Mouse (Mus musculus) heart, postnatal 0 days (tissue): ENCODE measurements at regions not wholly inside any gene's neighbourhood (a gene's known extent, or its start where the extent isn't known, plus 50 kb on each side); places are given as distances from the start of the nearest gene placed in this dataset.

Experiments used
- ATAC-seq: fragments of 200-750 bp; cut with Nextera tagmentation; 2 replicates; pipeline ENCODE4 v1.8.0; 2017; ENCODE audit warnings: low read depth, moderate number of reproducible peaks, moderate library complexity; ENCODE audit not compliant: insufficient read depth
- DNase-seq: peaks from one replicate; pipeline ENCODE4 v3.0.0-alpha.2; 2016; ENCODE audit warnings: low spot score
- H3K27ac ChIP-seq: fragments of 300-500 bp; sonication (generic); 2 replicates; pipeline ENCODE4 v1.5.1; 2014; ENCODE audit warnings: low read depth, mild to moderate bottlenecking
- H3K27me3 ChIP-seq: fragments of 300-500 bp; sonication (generic); 2 replicates; pipeline ENCODE4 v1.6.1; 2014; ENCODE audit warnings: low read length, mixed read lengths; ENCODE audit not compliant: control insufficient read depth, insufficient read depth
- H3K36me3 ChIP-seq: fragments of 300-500 bp; sonication (generic); replicated peaks from 2 replicates; pipeline ENCODE4 v1.6.1; 2014; ENCODE audit warnings: low read length, mixed read lengths; ENCODE audit not compliant: control insufficient read depth, insufficient read depth
- H3K4me1 ChIP-seq: fragments of 300-500 bp; sonication (generic); 2 replicates; pipeline ENCODE4 v1.6.1; 2014; ENCODE audit warnings: antibody characterized with exemption; ENCODE audit not compliant: control insufficient read depth, insufficient read depth
- H3K4me2 ChIP-seq: fragments of 300-500 bp; sonication (generic); 2 replicates; pipeline ENCODE4 v1.6.1; 2014; ENCODE audit warnings: low read depth, mild to moderate bottlenecking, low read length, moderate library complexity
- H3K4me3 ChIP-seq: fragments of 300-500 bp; sonication (generic); 2 replicates; pipeline ENCODE4 v1.5.1; 2014; ENCODE audit warnings: low read depth, low read length
- H3K9ac ChIP-seq: fragments of 300-500 bp; sonication (generic); replicated peaks from 2 replicates; pipeline ENCODE4 v1.6.1; 2014; ENCODE audit warnings: low read depth, low read length, mixed read lengths
- H3K9me3 ChIP-seq: fragments of 300-500 bp; sonication (generic); replicated peaks from 2 replicates; pipeline ENCODE4 v1.6.1; 2016; ENCODE audit warnings: low read length; ENCODE audit not compliant: control insufficient read depth
- CTCF ChIP-seq: IDR thresholded peaks from 2 replicates; pipeline ENCODE4 v1.5.1; 2016; ENCODE audit warnings: antibody characterized with exemption, control low read depth, low read depth
- EP300 ChIP-seq: IDR thresholded peaks from 2 replicates; pipeline ENCODE4 v1.6.1; 2016; ENCODE audit warnings: antibody characterized with exemption, low read depth
- WGBS: fragments of 180-500 bp; shearing (Covaris S2); extraction: QIAGEN DNeasy Blood & Tissue Kit; methylation state at CpG from one replicate; pipeline ENCODE4 v1.1.7; 2014; 5-methylcytosine and 5-hydroxymethylcytosine counted together

DNA sequence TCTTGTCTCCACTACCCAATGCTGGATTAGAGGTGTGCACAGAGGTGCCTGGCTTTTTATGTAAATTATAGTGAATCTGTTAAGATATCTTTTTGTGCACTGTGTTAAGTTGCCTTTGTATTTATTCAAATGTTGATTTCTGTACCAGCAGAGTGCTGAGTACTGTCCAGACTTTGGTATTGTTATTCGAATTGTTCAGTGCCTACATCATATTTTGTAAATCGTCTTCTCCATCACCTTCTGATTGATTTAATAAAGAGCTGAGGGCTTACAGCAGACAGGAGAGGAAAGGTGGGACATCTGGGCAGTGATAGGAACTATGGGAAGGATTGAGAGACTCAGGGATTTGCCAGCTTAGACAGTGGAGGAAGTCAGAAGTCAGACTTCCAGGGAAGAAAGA is 270.2 kb upstream of the Kazn start:
- H3K36me3 ChIP-seq = no peaks in the 10 kb centered on the region
- no peaks in the 10 kb centered on the region for H3K4me1 ChIP-seq
- ATAC-seq = no peak
- no peak for DNase-seq
- TF ChIP-seq CTCF (no peak), EP300 (no peak)
- peaks cover 6% of the 10 kb centered on the region; the same call in 1 of the 2 replicates for H3K9me3 ChIP-seq
- no peak overlapping the region for H3K4me3 ChIP-seq
- WGBS = 61% methylated on average over 2 of the region's 2 CpGs
- H3K9ac ChIP-seq = no peak overlapping the region
- no peak overlapping the region for H3K4me2 ChIP-seq
- peaks cover 22% of the 10 kb centered on the region for H3K27me3 ChIP-seq
- no peak overlapping the region for H3K27ac ChIP-seq

DNA sequence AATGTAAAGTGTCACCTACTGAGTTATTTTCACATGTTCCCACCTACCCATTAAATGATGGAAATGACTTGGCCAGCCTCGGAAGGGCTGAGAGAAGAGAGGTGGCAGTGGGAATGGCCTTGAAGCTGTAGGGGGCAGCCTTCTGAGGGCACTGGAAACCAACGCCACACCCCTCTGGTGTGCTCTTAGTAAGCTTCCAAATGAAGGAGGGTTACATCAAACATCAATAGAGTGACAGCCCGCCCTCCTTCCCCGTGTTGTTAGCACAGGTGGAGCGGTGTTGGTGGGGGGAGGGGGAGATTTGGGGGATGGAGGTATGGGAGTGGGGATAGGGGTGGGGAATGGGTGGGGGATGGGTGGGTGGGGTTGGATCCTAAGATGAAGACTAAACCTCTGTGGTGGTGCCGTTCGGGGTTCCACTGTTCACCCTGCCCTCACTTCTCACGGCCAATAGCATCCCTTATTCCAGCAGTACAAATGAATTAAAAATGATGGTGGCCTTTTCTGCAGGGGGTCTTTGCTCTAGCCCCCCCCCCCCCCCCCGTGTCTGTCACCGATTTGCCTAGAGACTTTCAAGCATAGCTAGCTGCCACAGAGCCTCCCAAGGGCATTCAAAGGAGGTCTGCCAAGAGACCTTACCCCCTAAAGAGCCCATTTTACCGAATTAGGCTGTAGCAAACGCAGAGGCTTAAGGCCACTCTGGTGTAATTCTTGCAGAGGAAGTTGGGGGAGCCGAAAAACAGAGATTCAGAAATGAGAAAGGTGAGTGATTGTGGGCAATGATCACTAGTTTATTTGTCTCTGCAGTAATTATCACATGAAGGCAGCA is 267.4 kb upstream of the Kazn start:
- 12% methylated on average over 11 of the region's 13 CpGs for WGBS
- ATAC-seq = no peak
- TF ChIP-seq CTCF = no peak
- TF ChIP-seq EP300 = no peak
- no peak overlapping the region for H3K9ac ChIP-seq
- no peak overlapping the region for H3K4me3 ChIP-seq
- no peaks in the 10 kb centered on the region for H3K36me3 ChIP-seq
- peaks cover 26% of the 10 kb centered on the region for H3K27me3 ChIP-seq
- no peaks in the 10 kb centered on the region for H3K9me3 ChIP-seq
- no peak overlapping the region for H3K27ac ChIP-seq
- no peak for DNase-seq
- no peak overlapping the region for H3K4me2 ChIP-seq
- H3K4me1 ChIP-seq = no peaks in the 10 kb centered on the region

DNA sequence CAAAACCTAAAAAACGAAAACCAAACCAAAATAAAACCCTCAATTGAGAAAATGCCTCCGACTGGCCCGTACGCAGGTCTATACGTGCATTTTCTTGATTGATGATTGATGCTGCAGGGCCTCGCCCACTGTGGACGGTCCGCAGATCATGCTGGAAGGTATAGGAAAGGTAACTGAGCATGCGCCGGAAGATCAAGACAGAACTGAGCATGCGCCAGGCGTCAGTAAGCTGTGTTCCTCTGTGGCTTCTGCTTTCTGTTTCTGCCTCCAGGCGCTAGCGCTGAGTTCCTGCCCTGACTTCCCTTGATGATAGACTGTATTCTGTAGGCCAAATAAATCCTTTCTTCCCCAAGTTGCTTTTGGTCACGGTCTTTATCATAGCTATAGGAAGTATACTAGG is 264.6 kb upstream of the Kazn start:
- DNase-seq (no peak), ATAC-seq (no peak)
- Histone ChIP-seq H3K4me1 (no peaks in the 10 kb centered on the region), H3K9me3 (no peaks in the 10 kb centered on the region), H3K36me3 (no peaks in the 10 kb centered on the region), H3K4me2 (no peak overlapping the region), H3K27me3 (peaks cover 31% of the 10 kb centered on the region), H3K27ac (no peak overlapping the region), H3K4me3 (no peak overlapping the region), H3K9ac (no peak overlapping the region)
- WGBS = 90% methylated on average over 15 of the region's 15 CpGs
- TF ChIP-seq EP300 (no peak), CTCF (no peak)

DNA sequence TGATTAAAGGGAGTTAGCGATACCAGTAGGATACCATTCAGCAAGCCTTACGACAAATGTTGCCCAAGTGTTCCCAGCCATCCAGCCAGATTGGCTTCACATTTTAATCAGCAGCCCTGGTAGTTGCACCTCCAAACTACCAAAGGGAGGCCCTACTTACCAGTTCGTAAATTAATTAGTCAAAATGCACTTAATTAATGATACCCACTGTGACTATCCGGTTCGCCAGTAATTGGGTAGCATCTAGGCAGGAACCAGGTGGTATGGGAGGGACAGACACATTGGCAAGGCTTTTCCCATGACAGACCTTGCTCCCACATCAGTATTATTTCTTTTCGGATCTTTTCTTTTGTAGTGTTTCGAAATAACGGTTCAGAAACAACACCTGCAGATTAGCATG is 262.0 kb upstream of the Kazn start:
- DNase-seq (no peak), ATAC-seq (no peak)
- no peak for TF ChIP-seq EP300
- no peak for TF ChIP-seq CTCF
- Histone ChIP-seq H3K4me3 (no peak overlapping the region), H3K9ac (no peak overlapping the region), H3K4me2 (no peak overlapping the region), H3K36me3 (no peaks in the 10 kb centered on the region), H3K27ac (no peak overlapping the region), H3K9me3 (no peaks in the 10 kb centered on the region), H3K4me1 (no peaks in the 10 kb centered on the region), H3K27me3 (peaks cover 47% of the 10 kb centered on the region)
- 79% methylated on average over 8 of the region's 8 CpGs for WGBS

DNA sequence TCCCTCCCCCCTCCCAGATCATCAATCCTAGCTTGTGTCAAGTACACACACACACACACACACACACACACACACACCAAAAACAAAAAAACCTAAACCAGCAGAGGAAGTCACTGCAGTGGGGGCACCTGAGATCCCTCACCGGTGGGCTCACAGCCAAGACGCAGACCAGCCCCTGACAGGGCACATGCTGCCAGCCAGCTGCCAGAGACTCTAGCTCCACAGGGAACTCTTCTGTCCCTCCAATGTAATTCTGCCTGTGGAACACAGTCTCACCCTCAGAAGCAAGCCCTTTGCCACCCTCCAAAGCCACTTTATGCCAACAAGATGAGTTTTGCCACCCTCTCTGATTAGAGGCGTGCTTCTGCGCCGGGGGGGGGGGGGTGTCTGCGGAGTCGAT is 261.3 kb upstream of the Kazn start:
- WGBS = 89% methylated on average over 7 of the region's 7 CpGs
- TF ChIP-seq EP300 (no peak), CTCF (no peak)
- Histone ChIP-seq H3K4me3 (no peak overlapping the region), H3K27ac (no peak overlapping the region), H3K36me3 (no peaks in the 10 kb centered on the region), H3K4me2 (no peak overlapping the region), H3K9me3 (no peaks in the 10 kb centered on the region), H3K4me1 (no peaks in the 10 kb centered on the region), H3K9ac (no peak overlapping the region), H3K27me3 (peaks cover 49% of the 10 kb centered on the region)
- DNase-seq (no peak), ATAC-seq (no peak)

DNA sequence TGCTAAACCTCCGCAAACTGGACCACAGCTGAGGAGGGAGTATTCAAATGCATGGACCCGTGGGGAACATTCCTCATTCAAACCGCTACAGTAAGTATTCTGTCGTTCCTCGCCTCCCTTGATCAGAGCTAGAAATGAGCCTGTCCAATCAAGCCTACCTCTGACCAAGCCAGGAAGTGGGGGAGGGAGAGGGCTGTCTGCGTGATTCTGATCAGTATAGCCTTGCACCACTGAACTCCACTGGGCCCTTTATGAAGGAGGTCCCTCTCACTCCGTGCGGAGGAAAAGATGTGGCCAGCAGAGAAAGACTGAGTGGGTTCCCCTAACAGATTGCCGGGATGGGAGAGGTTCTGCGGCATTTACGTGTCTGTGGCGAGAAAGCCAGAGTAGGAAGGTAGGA is 257.4 kb upstream of the Kazn start:
- no peak overlapping the region for H3K4me2 ChIP-seq
- no peaks in the 10 kb centered on the region for H3K36me3 ChIP-seq
- H3K4me3 ChIP-seq = no peak overlapping the region
- peaks cover 57% of the 10 kb centered on the region for H3K27me3 ChIP-seq
- H3K4me1 ChIP-seq = 0 out of 2 replicates have a peak, but pooled peaks cover 7% of the 10 kb centered on the region
- 46% methylated on average over 12 of the region's 12 CpGs for whole genome bisulfite sequencing
- no peak for DNase-seq
- no peak overlapping the region for H3K9ac ChIP-seq
- no peak for ATAC-seq
- no peak for TF ChIP-seq CTCF
- TF ChIP-seq EP300 = no peak
- H3K27ac ChIP-seq = no peak overlapping the region
- H3K9me3 ChIP-seq = no peaks in the 10 kb centered on the region
